Mouse (Mus musculus): ENCODE measurements at regions not wholly inside any gene's neighbourhood (a gene's known extent, or its start where the extent isn't known, plus 50 kb on each side); places are given as distances from the start of the nearest gene placed in this dataset.
A peak's percentile ranks its signal among the peaks of the same experiment; 100 is the strongest.

GRCm38 (mm10) chr4:31824518-31825437 is 139.1 kb upstream of the Map3k7 start:
- DNase-seq (ENCODE audit: low read depth, low spot score) = no peak

DNA sequence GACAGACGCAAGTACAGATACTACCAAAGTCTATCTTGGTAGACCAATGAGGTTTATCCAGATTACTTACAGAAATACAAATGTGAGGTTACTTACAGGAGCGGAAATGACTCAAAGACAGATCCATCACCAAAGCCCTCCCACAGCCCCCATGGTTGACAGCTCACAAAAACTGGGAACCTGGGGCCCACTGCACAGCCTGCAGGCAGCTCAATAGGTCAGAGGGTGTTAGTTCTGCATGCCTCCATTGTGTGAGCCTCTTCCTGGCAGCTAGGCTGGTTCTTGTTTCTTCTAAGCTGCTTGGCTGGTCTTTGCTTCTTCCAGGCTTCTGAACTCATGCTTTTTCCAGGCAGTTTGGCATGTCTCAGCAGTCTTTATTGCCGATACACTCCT is 138.5 kb upstream of the Map3k7 start:
- no peak for DNase-seq (ENCODE audit: low read depth, low spot score)

DNA sequence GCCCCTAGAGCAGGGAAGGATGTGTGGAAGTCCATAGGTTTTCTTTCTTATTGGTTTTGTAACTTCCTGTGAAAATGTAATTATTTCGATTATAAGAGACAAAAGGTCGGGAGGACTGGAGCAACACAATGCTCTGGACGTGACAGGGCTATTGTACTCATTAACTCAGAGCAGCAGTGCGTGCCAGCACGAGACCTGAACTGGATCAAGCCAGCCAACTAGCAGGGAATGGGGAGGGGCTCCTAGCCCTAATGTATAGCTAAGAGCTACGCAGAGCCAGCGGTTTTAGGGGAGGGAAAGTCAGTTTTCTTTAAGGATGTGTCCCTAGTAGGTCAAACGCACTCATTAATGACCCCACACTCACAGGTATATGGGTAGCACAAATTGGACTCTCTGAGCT is 137.2 kb upstream of the Map3k7 start:
- DNase-seq (ENCODE audit: low read depth, low spot score) = no peak

GRCm38 (mm10) chr4:31827266-31827665 is 136.6 kb upstream of the Map3k7 start:
- peak; percentile 49 for DNase-seq (ENCODE audit: low read depth, low spot score)

DNA sequence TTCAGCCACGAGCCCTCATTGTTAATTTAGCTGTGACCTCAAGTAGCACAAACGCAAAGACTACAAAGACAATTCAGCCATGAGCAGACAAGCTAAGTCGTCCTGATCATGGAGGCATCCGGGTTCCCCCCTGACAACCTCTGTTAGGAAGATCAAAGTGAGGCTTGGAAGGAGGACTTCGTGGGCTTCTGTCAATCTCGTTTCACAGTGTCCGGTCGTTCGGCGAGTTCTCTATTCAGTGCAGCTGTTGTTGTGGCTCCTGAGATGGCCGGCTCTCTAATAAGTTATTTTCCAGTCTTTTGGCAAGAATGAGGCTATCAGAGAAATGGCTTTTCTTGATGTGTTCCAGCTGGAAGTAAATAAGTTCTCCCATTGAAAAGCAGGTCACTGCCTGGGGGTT is 133.7 kb upstream of the Map3k7 start:
- no peak for DNase-seq (ENCODE audit: low read depth, low spot score)

GRCm38 (mm10) chr4:31831469-31831868 is 132.4 kb upstream of the Map3k7 start:
- no peak for DNase-seq (ENCODE audit: low read depth, low spot score)

DNA sequence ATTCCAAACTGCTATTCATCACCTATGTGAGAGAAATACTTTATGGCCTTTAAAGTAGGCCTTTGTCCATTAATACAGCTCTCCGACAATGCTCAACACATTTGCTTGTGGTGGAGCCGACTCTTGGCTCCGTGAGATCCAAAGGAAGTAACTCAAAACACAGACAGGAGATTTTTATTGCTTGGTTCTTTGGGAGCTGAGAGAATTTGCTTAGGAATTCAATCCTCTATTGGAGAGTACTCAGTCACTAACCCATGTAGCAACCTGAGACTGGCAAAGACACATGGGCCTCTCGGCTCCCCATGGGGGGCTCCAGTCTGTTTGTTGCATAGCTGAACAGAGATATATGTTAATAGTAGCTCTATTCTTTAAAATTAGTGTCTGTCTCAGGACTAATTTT is 130.1 kb upstream of the Map3k7 start:
- DNase-seq (ENCODE audit: low read depth, low spot score) = no peak

- DNase-seq (ENCODE audit: low read depth, low spot score) = no peak
Measured at GRCm38 (mm10) chr4:31835051-31835450, 128.8 kb upstream of the Map3k7 start.

DNA sequence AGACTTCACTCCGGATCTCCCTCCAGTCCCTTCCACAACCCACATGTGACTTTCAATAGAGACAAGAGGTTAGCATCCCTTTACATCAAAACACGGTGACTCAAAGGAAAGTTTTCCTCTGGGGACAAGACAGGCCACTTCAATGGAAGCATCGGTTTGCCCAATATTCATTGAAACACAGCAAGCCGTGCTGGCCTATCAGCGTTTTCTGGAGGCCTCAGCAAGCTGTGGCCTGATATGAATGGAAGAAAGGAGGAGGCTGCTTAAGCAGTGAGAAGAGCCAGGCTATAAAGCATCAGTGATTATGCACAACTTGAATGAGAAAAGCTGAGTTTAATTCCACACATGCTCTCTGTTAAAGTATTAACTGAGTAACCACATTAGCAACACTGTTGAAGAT is 125.3 kb upstream of the Map3k7 start:
- DNase-seq (ENCODE audit: low read depth, low spot score) = no peak

- DNase-seq (ENCODE audit: low read depth, low spot score) = no peak
Measured at GRCm38 (mm10) chr4:31849763-31850162, 114.1 kb upstream of the Map3k7 start.

- no peak for DNase-seq (ENCODE audit: low read depth, low spot score)
Measured at GRCm38 (mm10) chr4:31851006-31851405, 112.9 kb upstream of the Map3k7 start.

DNA sequence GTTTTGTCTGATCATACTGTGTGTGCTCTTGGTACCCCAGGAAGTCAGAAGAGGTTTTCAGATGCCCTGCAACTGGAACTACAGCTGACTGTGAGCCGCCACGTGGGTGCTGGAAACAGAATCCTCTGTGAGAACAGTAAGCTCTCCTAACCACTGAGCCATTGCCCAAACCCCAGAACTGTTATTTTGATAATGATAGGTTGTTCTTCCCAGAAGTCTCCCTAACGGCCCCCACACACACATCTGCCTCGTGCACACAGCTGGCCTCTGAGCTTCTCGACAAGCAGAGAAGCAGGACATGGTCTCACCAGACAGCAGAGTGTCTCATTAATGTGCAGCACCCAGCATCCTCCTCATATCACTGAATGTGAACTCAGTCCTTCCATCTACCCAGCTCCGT is 110.0 kb upstream of the Map3k7 start:
- no peak for DNase-seq (ENCODE audit: low read depth, low spot score)

GRCm38 (mm10) chr4:31860389-31860788 is 103.5 kb upstream of the Map3k7 start:
- DNase-seq (ENCODE audit: low read depth, low spot score) = no peak

DNA sequence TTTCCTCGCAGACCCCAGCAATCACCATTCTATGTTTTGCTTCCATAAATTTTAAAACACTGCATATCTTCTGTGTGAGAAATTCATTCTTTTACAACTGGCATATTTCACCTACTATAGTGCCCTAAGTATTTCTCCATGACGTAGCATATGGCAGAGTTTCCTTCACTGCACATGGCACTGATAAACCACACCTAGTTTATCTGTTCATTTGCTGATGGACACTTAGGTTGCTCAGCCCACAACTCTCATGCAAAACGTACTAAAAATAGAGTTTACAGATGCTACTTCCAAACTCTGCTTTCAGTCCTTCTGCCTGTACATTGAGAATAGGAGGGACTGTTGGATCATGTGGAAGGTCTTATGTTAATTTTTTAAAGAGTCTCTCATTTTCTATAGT is 102.7 kb upstream of the Map3k7 start:
- no peak for DNase-seq (ENCODE audit: low read depth, low spot score)

DNA sequence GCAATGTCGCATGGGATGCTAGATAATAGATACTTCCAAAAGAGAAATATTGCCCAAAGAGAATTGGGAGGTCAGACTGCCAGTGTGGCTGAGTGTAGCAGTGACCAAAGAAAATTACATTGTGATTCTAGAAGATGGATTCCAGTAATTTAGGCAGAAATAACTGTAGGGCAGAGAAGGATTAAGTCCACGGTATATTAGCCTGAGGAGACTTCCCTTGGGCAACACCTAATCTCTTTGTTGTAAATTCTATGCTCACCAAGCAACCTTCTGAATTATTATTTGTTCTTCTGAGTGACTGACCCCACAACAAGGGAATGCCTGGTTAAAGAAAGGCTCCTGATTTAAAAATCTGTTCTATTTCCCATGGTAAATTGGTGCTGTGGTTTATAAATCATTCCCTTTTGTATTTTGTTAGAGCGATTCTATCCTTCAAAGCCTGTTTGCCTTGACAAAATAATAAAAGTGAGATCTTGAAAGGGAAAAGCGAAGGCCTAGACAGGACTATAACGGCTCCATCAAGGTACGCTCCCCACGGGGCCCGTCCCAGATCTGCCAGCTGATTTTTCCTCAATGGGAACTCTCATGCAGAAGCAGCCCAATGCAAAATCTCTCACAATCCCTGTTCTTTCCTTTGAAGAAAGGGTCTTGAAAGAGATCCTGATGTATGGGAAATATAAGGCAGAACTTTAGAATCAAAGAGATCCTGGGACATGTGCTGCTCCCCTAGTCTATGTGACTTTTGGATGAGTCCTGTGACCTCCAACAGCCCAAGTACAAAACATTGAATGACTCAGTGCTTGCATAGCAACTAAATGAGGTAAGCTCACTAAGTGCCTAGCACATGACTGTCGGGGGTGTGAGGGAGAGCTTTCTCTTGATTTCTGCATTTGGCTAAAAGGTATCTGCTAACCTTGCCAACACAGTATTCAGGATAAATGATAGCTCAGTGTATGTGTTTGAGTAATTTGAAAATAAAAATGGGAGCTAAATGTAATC is 90.6 kb upstream of the Map3k7 start:
- no peak for DNase-seq (ENCODE audit: low read depth, low spot score)

- no peak for DNase-seq (ENCODE audit: low read depth, low spot score)
Measured at GRCm38 (mm10) chr4:31877389-31877788, 86.5 kb upstream of the Map3k7 start.

DNA sequence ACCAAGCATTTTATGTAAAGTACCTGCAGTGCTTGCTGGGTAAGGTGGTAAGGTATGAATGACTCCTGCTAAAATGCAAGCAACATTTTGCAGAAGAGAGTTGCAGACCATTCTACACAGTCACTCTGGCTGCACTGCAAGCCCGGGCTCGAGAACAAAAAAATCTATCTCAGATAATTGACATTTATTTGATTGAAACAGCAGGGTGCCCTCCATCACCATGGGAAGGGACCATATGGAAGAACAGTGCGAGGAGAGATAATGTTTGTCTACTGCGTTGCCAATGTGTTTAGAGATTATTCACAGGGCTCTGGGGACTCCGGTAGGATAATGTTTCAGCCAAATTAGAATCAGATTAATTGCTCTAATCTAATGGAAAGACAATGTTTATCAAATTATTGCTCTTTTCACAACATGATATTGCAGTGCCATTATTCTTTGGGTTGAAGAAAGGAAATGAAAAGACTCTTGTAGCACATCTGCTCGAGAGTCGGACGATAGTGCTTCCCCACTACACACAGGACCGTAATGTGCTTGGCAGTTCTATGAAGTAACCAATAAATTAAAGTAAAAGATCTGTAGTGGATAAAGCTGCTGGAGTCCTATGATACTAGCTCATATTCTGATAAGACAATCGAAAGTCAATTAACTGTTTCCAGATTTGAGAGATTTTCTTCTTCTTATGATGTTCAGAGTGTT is 85.3 kb upstream of the Map3k7 start:
- DNase-seq (ENCODE audit: low read depth, low spot score) = no peak

- DNase-seq (ENCODE audit: low read depth, low spot score) = no peak
Measured at GRCm38 (mm10) chr4:31879192-31879585, 84.7 kb upstream of the Map3k7 start.

- no peak for DNase-seq (ENCODE audit: low read depth, low spot score)
Measured at GRCm38 (mm10) chr4:31880213-31880612, 83.7 kb upstream of the Map3k7 start.

GRCm38 (mm10) chr4:31889673-31890072 is 74.2 kb upstream of the Map3k7 start:
- DNase-seq (ENCODE audit: low read depth, low spot score) = no peak

GRCm38 (mm10) chr4:31909086-31909673 is 54.7 kb upstream of the Map3k7 start:
- DNase-seq (ENCODE audit: low read depth, low spot score) = no peak
